Mouse (Mus musculus) splenic B cell, adult 2 months (primary cell): ENCODE data around the gene Myog.
"Not testable (repeated sequence)": the region's sequence is repeated elsewhere in the genome, so short reads cannot be mapped to it uniquely, and the experiment has no call there.

Experiments
- DNase-seq: peaks from one replicate; pipeline ENCODE4 v3.0.0-alpha.2; 2011; ENCODE audit warnings: low read depth, low spot score
- H3K27me3 ChIP-seq: 2 replicates; pipeline ENCODE4 v1.6.1; 2012; ENCODE audit warnings: mild to moderate bottlenecking, low read length, moderate library complexity, mixed read lengths; ENCODE audit not compliant: control insufficient read depth, poor library complexity, insufficient read depth, severe bottlenecking
- H3K36me3 ChIP-seq: 2 replicates; pipeline ENCODE4 v1.6.1; 2012; ENCODE audit warnings: mild to moderate bottlenecking, low read length, moderate library complexity, mixed read lengths; ENCODE audit not compliant: control insufficient read depth, poor library complexity, insufficient read depth, severe bottlenecking

Myog gene

GRCm38 (mm10) chr1:134289598-134290099, at the start of gene Myog:
Gene Myog (plus strand): TSS chr1:134289989.
- no peaks in the 10 kb centered on the region for H3K27me3 ChIP-seq
- DNase-seq = no peak
- no peaks in the 10 kb centered on the region for H3K36me3 ChIP-seq

- Histone ChIP-seq H3K36me3 (no peaks in the 10 kb centered on the region), H3K27me3 (no peaks in the 10 kb centered on the region)
- peak; percentile 32 for DNase-seq
Observed at GRCm38 (mm10) chr1:134240701-134241100, 49.1 kb upstream of the Myog start.

GRCm38 (mm10) chr1:134241298-134241697, 48.5 kb upstream of the Myog start:
- Histone ChIP-seq H3K36me3 (no peaks in the 10 kb centered on the region), H3K27me3 (no peaks in the 10 kb centered on the region)
- no peak for DNase-seq

- no peaks in the 10 kb centered on the region for H3K27me3 ChIP-seq
- no peaks in the 10 kb centered on the region for H3K36me3 ChIP-seq
- DNase-seq = no peak
Observed at GRCm38 (mm10) chr1:134242286-134242685, 47.5 kb upstream of the Myog start.

- peak; percentile 12 for DNase-seq
- no peaks in the 10 kb centered on the region for H3K27me3 ChIP-seq
- H3K36me3 ChIP-seq = no peaks in the 10 kb centered on the region
Observed at GRCm38 (mm10) chr1:134243505-134243904, 46.3 kb upstream of the Myog start.

- no peaks in the 10 kb centered on the region for H3K36me3 ChIP-seq
- DNase-seq = peak; percentile 81
- no peaks in the 10 kb centered on the region for H3K27me3 ChIP-seq
Observed at GRCm38 (mm10) chr1:134243948-134244914, 45.6 kb upstream of the Myog start.

GRCm38 (mm10) chr1:134245004-134245717, 44.6 kb upstream of the Myog start:
- no peak for DNase-seq
- H3K27me3 ChIP-seq = no peaks in the 10 kb centered on the region
- no peaks in the 10 kb centered on the region for H3K36me3 ChIP-seq

- no peak for DNase-seq
- no peaks in the 10 kb centered on the region for H3K36me3 ChIP-seq
- no peaks in the 10 kb centered on the region for H3K27me3 ChIP-seq
Observed at GRCm38 (mm10) chr1:134246590-134246989, 43.2 kb upstream of the Myog start.

GRCm38 (mm10) chr1:134249681-134250080, 40.1 kb upstream of the Myog start:
- not testable (repeated sequence) for DNase-seq, H3K36me3 ChIP-seq, H3K27me3 ChIP-seq

GRCm38 (mm10) chr1:134264341-134264740, 25.4 kb upstream of the Myog start:
- Histone ChIP-seq H3K27me3 (no peaks in the 10 kb centered on the region), H3K36me3 (no peaks in the 10 kb centered on the region)
- no peak for DNase-seq

- H3K27me3 ChIP-seq = no peaks in the 10 kb centered on the region
- no peak for DNase-seq
- H3K36me3 ChIP-seq = no peaks in the 10 kb centered on the region
Observed at GRCm38 (mm10) chr1:134265797-134266196, 24.0 kb upstream of the Myog start.

GRCm38 (mm10) chr1:134270026-134270425, 19.8 kb upstream of the Myog start:
- H3K27me3 ChIP-seq = no peaks in the 10 kb centered on the region
- DNase-seq = no peak
- no peaks in the 10 kb centered on the region for H3K36me3 ChIP-seq

GRCm38 (mm10) chr1:134272754-134273250, 17.0 kb upstream of the Myog start:
- no peak for DNase-seq
- no peaks in the 10 kb centered on the region for H3K27me3 ChIP-seq
- no peaks in the 10 kb centered on the region for H3K36me3 ChIP-seq

GRCm38 (mm10) chr1:134273493-134274395, 16.0 kb upstream of the Myog start:
- no peak for DNase-seq
- H3K36me3 ChIP-seq = no peaks in the 10 kb centered on the region

More at GRCm38 (mm10) chr1:134273493-134274395, 16.0 kb upstream of the Myog start:
- H3K27me3 ChIP-seq = no peaks in the 10 kb centered on the region
